Mouse (Mus musculus): ENCODE data around the gene Vars.
"Not testable (repeated sequence)": the region's sequence is repeated elsewhere in the genome, so short reads cannot be mapped to it uniquely, and the experiment has no call there.

The Vars gene

GRCm38 (mm10) chr17:35000717-35001451 is at the start of gene Vars:
Gene Vars, plus strand, starts transcription at chr17:35000987.
- peak; percentile 86 for DNase-seq

GRCm38 (mm10) chr17:34951636-34952377 is 49.0 kb upstream of the Vars start:
- no peak for DNase-seq

- peak; percentile 79 for DNase-seq
Observed at GRCm38 (mm10) chr17:34952378-34953040, 48.3 kb upstream of the Vars start.

- no peak for DNase-seq
Observed at GRCm38 (mm10) chr17:34953258-34953657, 47.5 kb upstream of the Vars start.

GRCm38 (mm10) chr17:34953904-34954303 is 46.9 kb upstream of the Vars start:
- DNase-seq: no peak

- no peak for DNase-seq
Observed at GRCm38 (mm10) chr17:34954831-34955230, 46.0 kb upstream of the Vars start.

- DNase-seq: no peak
Observed at GRCm38 (mm10) chr17:34955884-34956283, 44.9 kb upstream of the Vars start.

- no peak for DNase-seq
Observed at GRCm38 (mm10) chr17:34956340-34956739, 44.4 kb upstream of the Vars start.

GRCm38 (mm10) chr17:34957291-34957690 is 43.5 kb upstream of the Vars start:
- DNase-seq: not testable (repeated sequence)

GRCm38 (mm10) chr17:34957966-34958365 is 42.8 kb upstream of the Vars start:
- DNase-seq: not testable (repeated sequence)

GRCm38 (mm10) chr17:34958734-34959129 is 42.1 kb upstream of the Vars start:
- not testable (repeated sequence) for DNase-seq

- DNase-seq: peak; percentile 80
Observed at GRCm38 (mm10) chr17:34959130-34959778, 41.5 kb upstream of the Vars start, which contains the start of gene Hspa1b. Gene Hspa1b, minus strand, starts transcription at chr17:34959238.

GRCm38 (mm10) chr17:34959881-34960515 is 40.8 kb upstream of the Vars start:
- no peak for DNase-seq

- DNase-seq: no peak
Observed at GRCm38 (mm10) chr17:34960702-34961493, 39.9 kb upstream of the Vars start.

GRCm38 (mm10) chr17:34962125-34962524 is 38.7 kb upstream of the Vars start:
- DNase-seq: no peak

- no peak for DNase-seq
Observed at GRCm38 (mm10) chr17:34962841-34963240, 37.9 kb upstream of the Vars start.

- DNase-seq: no peak
Observed at GRCm38 (mm10) chr17:34964640-34965049, 36.1 kb upstream of the Vars start.

- no peak for DNase-seq
Observed at GRCm38 (mm10) chr17:34965627-34966026, 35.2 kb upstream of the Vars start.

GRCm38 (mm10) chr17:34969822-34970221 is 31.0 kb upstream of the Vars start, which contains the start of gene Gm20481:
Gene Gm20481, plus strand, starts transcription at chr17:34969912.
- DNase-seq: not testable (repeated sequence)

GRCm38 (mm10) chr17:34970850-34971249 is 29.9 kb upstream of the Vars start:
- not testable (repeated sequence) for DNase-seq

GRCm38 (mm10) chr17:34971694-34972068 is 29.1 kb upstream of the Vars start:
- DNase-seq: not testable (repeated sequence)
